Mouse (Mus musculus) MEL (cell line): ENCODE data around the gene Efhb.

Experiments used
- CHD2 ChIP-seq: IDR thresholded peaks from 2 replicates; pipeline ENCODE4 v1.6.1; 2011; ENCODE audit warnings: low read length, improper control_type of control experiment
- CTCF ChIP-seq, 3 experiments: IDR thresholded peaks in 2 of 3; conservative IDR thresholded peaks in 1 of 3; 2 replicates each; pipeline ENCODE4 v1.5.1; 2011 to 2012; ENCODE audit warnings: low read length in 3 of 3, low read depth in 2 of 3, mild to moderate bottlenecking in 2 of 3, improper control_type of control experiment in 1 of 3, inconsistent platforms in 1 of 3, mixed read lengths in 1 of 3, moderate library complexity in 1 of 3; ENCODE audit not compliant: control insufficient read depth in 1 of 3, insufficient read depth in 1 of 3, poor library complexity in 1 of 3, severe bottlenecking in 1 of 3
- KAT2A ChIP-seq: conservative IDR thresholded peaks from 2 replicates; pipeline ENCODE4 v1.6.1; 2012; ENCODE audit warnings: low read depth, low read length, improper control_type of control experiment, inconsistent platforms
- MAX ChIP-seq: IDR thresholded peaks from 2 replicates; pipeline ENCODE4 v1.6.1; 2011; ENCODE audit warnings: low read length, improper control_type of control experiment
- MYC ChIP-seq: IDR thresholded peaks from 2 replicates; pipeline ENCODE4 v1.6.1; 2011; ENCODE audit warnings: low read depth, mild to moderate bottlenecking, low read length, improper control_type of control experiment, moderate library complexity
- NRF1 ChIP-seq: IDR thresholded peaks from 2 replicates; pipeline ENCODE4 v1.6.1; 2014; ENCODE audit warnings: low read depth, mild to moderate bottlenecking, inconsistent platforms, low read length, improper control_type of control experiment, moderate library complexity; ENCODE audit not compliant: poor library complexity, insufficient read depth, severe bottlenecking
- POLR2A ChIP-seq, 2 experiments: IDR thresholded peaks; 2 replicates each; pipeline ENCODE4 v1.6.1; 2011 to 2012; ENCODE audit warnings: low read length in 2 of 2, mild to moderate bottlenecking in 2 of 2, control low read depth in 1 of 2, improper control_type of control experiment in 1 of 2, low read depth in 1 of 2, moderate library complexity in 1 of 2; ENCODE audit not compliant: control insufficient read depth in 1 of 2, insufficient read depth in 1 of 2, poor library complexity in 1 of 2
- RCOR1 ChIP-seq: IDR thresholded peaks from 2 replicates; pipeline ENCODE4 v1.6.1; 2012; ENCODE audit warnings: low read depth, mild to moderate bottlenecking, inconsistent platforms, low read length, improper control_type of control experiment
- USF1 ChIP-seq: IDR thresholded peaks from 2 replicates; pipeline ENCODE4 v1.6.1; 2014; ENCODE audit warnings: low read depth, mild to moderate bottlenecking, inconsistent platforms, low read length, improper control_type of control experiment, moderate library complexity
- ZMIZ1 ChIP-seq: IDR thresholded peaks from 2 replicates; pipeline ENCODE4 v1.6.1; 2012; ENCODE audit warnings: low read depth, mild to moderate bottlenecking, inconsistent platforms, low read length, improper control_type of control experiment, moderate library complexity
- ZNF384 ChIP-seq: IDR thresholded peaks from 2 replicates; pipeline ENCODE4 v1.6.1; 2012; ENCODE audit warnings: low read depth, mild to moderate bottlenecking, inconsistent platforms, low read length, improper control_type of control experiment

- TF ChIP-seq RCOR1 (no peak), MAX (peak; percentile 95), NRF1 (peak; percentile 57), ZMIZ1 (peak; percentile 73), ZNF384 (no peak), CTCF (IDR thresholded peaks at IDR 0.05 in 2 of 3, conservative IDR thresholded peaks at IDR 0.05 in 1 of 3; ENCODE audit: control insufficient read depth in 1 of 3, insufficient read depth in 1 of 3, low read depth in 2 of 3, low read length in 3 of 3, poor library complexity in 1 of 3, severe bottlenecking in 1 of 3) (peak in 2 of 3 experiments; percentile 15 to 17; a peak in 2 of 6 replicates), KAT2A (no peak; the same call in 1 of the 2 replicates), MYC (0 out of 2 replicates have a peak, but pooled peaks have one; percentile 53), POLR2A (IDR thresholded peaks at IDR 0.05; ENCODE audit: control insufficient read depth in 1 of 2, insufficient read depth in 1 of 2, low read depth in 1 of 2, low read length in 2 of 2, poor library complexity in 1 of 2) (peak; percentile 67 to 69; a peak in 3 of 4 replicates), USF1 (peak; percentile 99), CHD2 (no peak)
These were observed 15.9 kb upstream of the Efhb start, which contains the start of gene Rab5a for GRCm38 (mm10) chr17:53478858-53479603.
